Mouse (Mus musculus): Measurements from ENCODE around the gene Hnrnpu.

DNA sequence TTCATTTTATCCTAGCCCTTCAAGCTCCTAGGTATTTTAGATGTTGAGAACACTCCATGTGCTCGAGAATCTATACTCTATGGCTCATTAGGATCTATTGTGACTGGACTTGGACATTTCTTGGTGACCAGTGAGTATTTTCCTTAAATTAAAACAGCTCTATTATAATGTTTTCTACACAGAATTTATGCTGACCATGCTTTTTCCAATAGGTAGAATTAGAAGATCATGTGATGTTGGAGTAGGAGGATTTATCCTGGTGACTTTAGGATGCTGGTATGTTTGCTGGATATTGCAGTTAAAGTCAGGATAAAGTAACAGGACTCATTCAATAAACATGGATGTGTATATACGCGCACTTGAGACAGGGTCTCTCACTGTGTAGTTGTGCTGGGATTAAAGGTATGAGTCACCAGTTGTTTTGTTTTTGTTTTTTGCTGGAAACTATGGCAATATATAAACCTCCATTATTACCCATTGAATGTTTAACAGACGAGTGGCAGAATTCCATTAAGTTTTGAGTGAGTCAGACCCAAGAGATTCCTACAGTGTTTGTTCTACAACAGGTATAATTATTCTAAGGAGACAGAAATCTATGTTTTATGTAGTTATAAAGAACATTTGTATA lies 15.8 kb downstream of the Hnrnpu start:
- TF ChIP-seq TAL1 (IDR thresholded peaks at IDR 0.05; ENCODE audit: low read length) (no peak), GATA1 (IDR thresholded peaks at IDR 0.05; ENCODE audit: low read length) (no peak)
